Mouse (Mus musculus) E14TG2a.4 (cell line): ENCODE data around the gene Gm11172.

Experiments
- H3K27me3 ChIP-seq: 2 replicates; pipeline ENCODE4 v1.6.1; 2014; ENCODE audit warnings: low read length, control low read depth; ENCODE audit not compliant: insufficient read depth
- H3K36me3 ChIP-seq: 2 replicates; pipeline ENCODE4 v1.6.1; 2014; ENCODE audit warnings: low read length, control low read depth; ENCODE audit not compliant: insufficient read depth
- H3K4me1 ChIP-seq: replicated peaks from 2 replicates; pipeline ENCODE4 v1.6.1; 2014; ENCODE audit warnings: low read depth, low read length, control low read depth
- H3K4me3 ChIP-seq: replicated peaks from 2 replicates; pipeline ENCODE4 v1.5.1; 2014; ENCODE audit warnings: mild to moderate bottlenecking, low read length
- H3K9me3 ChIP-seq: 2 replicates; pipeline ENCODE4 v1.6.1; 2014; ENCODE audit warnings: low read length, control low read depth
- CTCF ChIP-seq: conservative IDR thresholded peaks from 2 replicates; pipeline ENCODE4 v1.5.1; 2014; ENCODE audit warnings: low read length
- NANOG ChIP-seq: IDR thresholded peaks from 2 replicates; pipeline ENCODE4 v1.6.1; 2014; ENCODE audit warnings: borderline replicate concordance, low read length, mixed read lengths
- POU5F1 ChIP-seq: IDR thresholded peaks from 2 replicates; pipeline ENCODE4 v1.6.1; 2014; ENCODE audit warnings: low read length, borderline replicate concordance

The Gm11172 gene

GRCm38 (mm10) chr16:10783451-10783850 is 29.3 kb upstream of the Gm11172 start:
- peaks cover 3% of the 10 kb centered on the region; the same call in 1 of the 2 replicates for H3K36me3 ChIP-seq
- H3K4me3 ChIP-seq = peak overlapping the region; percentile 86; the same call in 1 of the 2 replicates
- peaks cover 56% of the 10 kb centered on the region for H3K4me1 ChIP-seq
- TF ChIP-seq CTCF (no peak), NANOG (no peak), POU5F1 (no peak)
- H3K27me3 ChIP-seq = peaks cover 45% of the 10 kb centered on the region
- H3K9me3 ChIP-seq = no peaks in the 10 kb centered on the region

- Histone ChIP-seq H3K4me3 (peak overlapping the region; percentile 86), H3K9me3 (no peaks in the 10 kb centered on the region), H3K36me3 (peaks cover 3% of the 10 kb centered on the region; the same call in 1 of the 2 replicates), H3K27me3 (peaks cover 51% of the 10 kb centered on the region), H3K4me1 (peaks cover 59% of the 10 kb centered on the region)
- TF ChIP-seq POU5F1 (no peak), NANOG (no peak), CTCF (no peak)
Observed at GRCm38 (mm10) chr16:10783883-10784792, 28.6 kb upstream of the Gm11172 start.

GRCm38 (mm10) chr16:10784793-10785370 is 27.8 kb upstream of the Gm11172 start:
- TF ChIP-seq POU5F1 (no peak), NANOG (no peak), CTCF (no peak)
- H3K4me3 ChIP-seq = peak overlapping the region; percentile 86
- H3K27me3 ChIP-seq = peaks cover 58% of the 10 kb centered on the region
- peaks cover 3% of the 10 kb centered on the region; the same call in 1 of the 2 replicates for H3K36me3 ChIP-seq
- H3K9me3 ChIP-seq = no peaks in the 10 kb centered on the region
- H3K4me1 ChIP-seq = peaks cover 59% of the 10 kb centered on the region

- H3K4me3 ChIP-seq = peak within 1 kb of the TSS; percentile 86
- H3K4me1 ChIP-seq = peaks cover 60% of the 10 kb centered on the region
- TF ChIP-seq CTCF (no peak), POU5F1 (no peak), NANOG (no peak)
- peaks cover 3% of the 10 kb centered on the region; the same call in 1 of the 2 replicates for H3K36me3 ChIP-seq
- H3K9me3 ChIP-seq = no peaks in the 10 kb centered on the region
- H3K27me3 ChIP-seq = peaks cover 60% of the 10 kb centered on the region
Observed at GRCm38 (mm10) chr16:10785371-10786231, 27.1 kb upstream of the Gm11172 start, which contains the start of gene Socs1. Gene Socs1 (minus strand): TSS chr16:10785536.

- Histone ChIP-seq H3K9me3 (no peaks in the 10 kb centered on the region), H3K4me1 (peaks cover 62% of the 10 kb centered on the region), H3K4me3 (peak overlapping the region; percentile 86), H3K36me3 (peaks cover 3% of the 10 kb centered on the region; the same call in 1 of the 2 replicates), H3K27me3 (peaks cover 60% of the 10 kb centered on the region)
- TF ChIP-seq POU5F1 (no peak), NANOG (no peak), CTCF (peak; percentile 66)
Observed at GRCm38 (mm10) chr16:10786288-10786687, 26.4 kb upstream of the Gm11172 start.

GRCm38 (mm10) chr16:10786782-10787547 is 25.8 kb upstream of the Gm11172 start:
- H3K4me1 ChIP-seq = peaks cover 57% of the 10 kb centered on the region
- H3K36me3 ChIP-seq = peaks cover 3% of the 10 kb centered on the region; the same call in 1 of the 2 replicates
- no peaks in the 10 kb centered on the region for H3K9me3 ChIP-seq
- peaks cover 62% of the 10 kb centered on the region for H3K27me3 ChIP-seq
- TF ChIP-seq POU5F1 (no peak), NANOG (no peak), CTCF (0 out of 2 replicates have a peak, but pooled peaks have one; percentile 1)
- peak overlapping the region; percentile 86; the same call in 1 of the 2 replicates for H3K4me3 ChIP-seq

DNA sequence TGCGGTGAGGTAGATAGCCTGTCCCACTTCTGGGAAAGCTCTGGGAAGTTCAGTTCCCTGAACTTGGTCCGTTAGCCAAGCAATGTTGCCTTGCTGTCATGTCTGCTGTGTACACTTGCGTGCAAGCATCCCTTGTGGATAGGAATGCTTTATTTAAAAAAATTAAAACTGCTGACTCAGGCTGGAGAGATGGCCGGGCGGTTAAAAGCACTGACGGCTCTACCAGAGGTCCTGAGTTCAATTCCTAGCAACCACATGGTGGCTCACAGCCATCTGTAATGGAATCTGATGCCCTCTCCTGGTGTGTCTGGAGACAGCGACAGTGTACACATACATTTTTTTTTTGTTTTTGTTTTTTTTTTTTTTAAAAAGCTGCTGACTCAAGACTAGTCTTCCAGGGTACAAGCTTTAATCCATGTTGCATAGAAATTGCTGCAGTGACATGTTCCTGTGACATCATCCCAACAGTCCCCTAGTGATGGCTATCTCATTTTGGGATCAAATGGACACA is 25.1 kb upstream of the Gm11172 start:
- peak overlapping the region; percentile 65; the same call in 1 of the 2 replicates for H3K4me3 ChIP-seq

More for the DNA sequence above, 25.1 kb upstream of the Gm11172 start:
- Histone ChIP-seq H3K4me1 (peaks cover 50% of the 10 kb centered on the region), H3K36me3 (peaks cover 2% of the 10 kb centered on the region; the same call in 1 of the 2 replicates), H3K9me3 (no peaks in the 10 kb centered on the region), H3K27me3 (peaks cover 61% of the 10 kb centered on the region)
- TF ChIP-seq CTCF (no peak), POU5F1 (no peak), NANOG (no peak)
